Mouse (Mus musculus): ENCODE measurements around the gene Samd10. TPM values are rescaled to one million over a fixed set of nuclear protein-coding genes. Genes with fewer than 3 reads are reported as not detected.

Gene Samd10
- 1 to 10 TPM; 1.3 to 3.2 TPM for total RNA-seq (2021)
- long read RNA-seq, experiment 1, partial matches to known transcripts = 0 of 2 reads
- long read RNA-seq, experiment 1, other reads (novel, unspliced or antisense) = 0 of 2 reads
- long read RNA-seq, experiment 2, partial matches to known transcripts = 1 of 8 reads
- long read RNA-seq, experiment 2, other reads (novel, unspliced or antisense) = 1 of 8 reads

GRCm38 (mm10) chr2:181598454-181599351 is at the start of gene Samd10:
TSS of gene Samd10 (minus strand) at chr2:181599212.
- peak; percentile 40 for DNase-seq (ENCODE audit: low spot score)

- DNase-seq (ENCODE audit: low spot score) = no peak
Measured at GRCm38 (mm10) chr2:181646626-181647472, 47.8 kb upstream of the Samd10 start.

- no peak for DNase-seq (ENCODE audit: low spot score)
Measured at GRCm38 (mm10) chr2:181645666-181646065, 46.7 kb upstream of the Samd10 start.

- no peak for DNase-seq (ENCODE audit: low spot score)
Measured at GRCm38 (mm10) chr2:181644361-181644760, 45.3 kb upstream of the Samd10 start.

- DNase-seq (ENCODE audit: low spot score) = no peak
Measured at GRCm38 (mm10) chr2:181635865-181636264, 36.9 kb upstream of the Samd10 start.

GRCm38 (mm10) chr2:181632624-181633023 is 33.6 kb upstream of the Samd10 start:
- no peak for DNase-seq (ENCODE audit: low spot score)

GRCm38 (mm10) chr2:181628471-181628870 is 29.5 kb upstream of the Samd10 start:
- no peak for DNase-seq (ENCODE audit: low spot score)

GRCm38 (mm10) chr2:181623401-181623800 is 24.4 kb upstream of the Samd10 start:
- peak; percentile 7 for DNase-seq (ENCODE audit: low spot score)

- DNase-seq (ENCODE audit: low spot score) = no peak
Measured at GRCm38 (mm10) chr2:181618761-181619495, 19.9 kb upstream of the Samd10 start.

- no peak for DNase-seq (ENCODE audit: low spot score)
Measured at GRCm38 (mm10) chr2:181602367-181602766, 3.4 kb upstream of the Samd10 start.

GRCm38 (mm10) chr2:181601751-181602145 is 2.7 kb upstream of the Samd10 start:
- no peak for DNase-seq (ENCODE audit: low spot score)

GRCm38 (mm10) chr2:181600828-181601750 is 2.1 kb upstream of the Samd10 start:
- peak; percentile 97 for DNase-seq (ENCODE audit: low spot score)

- DNase-seq (ENCODE audit: low spot score) = no peak
Measured at GRCm38 (mm10) chr2:181600226-181600758, 1.3 kb upstream of the Samd10 start.

- DNase-seq (ENCODE audit: low spot score) = peak; percentile 43
Measured at GRCm38 (mm10) chr2:181597378-181598061, 1.5 kb downstream of the Samd10 start.

GRCm38 (mm10) chr2:181596221-181596960 is 2.6 kb downstream of the Samd10 start:
- DNase-seq (ENCODE audit: low spot score) = no peak

GRCm38 (mm10) chr2:181594946-181595696 is 3.9 kb downstream of the Samd10 start:
- DNase-seq (ENCODE audit: low spot score) = peak; percentile 56

GRCm38 (mm10) chr2:181593937-181594336 is 5.1 kb downstream of the Samd10 start:
- no peak for DNase-seq (ENCODE audit: low spot score)

GRCm38 (mm10) chr2:181593042-181593421 is 6.0 kb downstream of the Samd10 start:
- no peak for DNase-seq (ENCODE audit: low spot score)
